Mouse (Mus musculus): ENCODE data around the gene Arfgef3. TPM values are rescaled to one million over a fixed set of nuclear protein-coding genes. Genes with fewer than 3 reads are reported as not detected.

The Arfgef3 gene
- polyA plus RNA-seq, 1 experiment from 2014 or later: 1.5 TPM

GRCm38 (mm10) chr10:18699151-18699550, 44.6 kb downstream of the Arfgef3 start:
- ATAC-seq: no peak
- Histone ChIP-seq H3K27me3 (replicated peaks; ENCODE audit: control insufficient read depth, insufficient read depth, low read length) (no peaks in the 10 kb centered on the region), H3K4me1 (replicated peaks; ENCODE audit: control insufficient read depth, insufficient read depth, low read length) (no peaks in the 10 kb centered on the region), H3K4me3 (ENCODE audit: low read depth, low read length) (no peak overlapping the region), H3K4me2 (replicated peaks; ENCODE audit: low read depth) (no peak overlapping the region), H3K27ac (ENCODE audit: low read depth, low read length) (no peak overlapping the region), H3K9ac (ENCODE audit: low read depth, low read length) (no peak overlapping the region), H3K36me3 (ENCODE audit: control insufficient read depth, insufficient read depth) (no peaks in the 10 kb centered on the region), H3K9me3 (ENCODE audit: control insufficient read depth) (no peaks in the 10 kb centered on the region)
- TF ChIP-seq CTCF (IDR thresholded peaks at IDR 0.05; ENCODE audit: low read depth): no peak
- 89% methylated on average over 2 of the region's 2 CpGs for WGBS

- no peaks in the 10 kb centered on the region for H3K27me3 ChIP-seq (replicated peaks; ENCODE audit: control insufficient read depth, insufficient read depth, low read length)
- H3K4me3 ChIP-seq (ENCODE audit: low read depth, low read length): no peak overlapping the region
- no peaks in the 10 kb centered on the region for H3K36me3 ChIP-seq (ENCODE audit: control insufficient read depth, insufficient read depth)
- H3K9me3 ChIP-seq (ENCODE audit: control insufficient read depth): no peaks in the 10 kb centered on the region
- H3K4me2 ChIP-seq (replicated peaks; ENCODE audit: low read depth): no peak overlapping the region
- no peak for TF ChIP-seq CTCF (IDR thresholded peaks at IDR 0.05; ENCODE audit: low read depth)
- H3K4me1 ChIP-seq (replicated peaks; ENCODE audit: control insufficient read depth, insufficient read depth, low read length): no peaks in the 10 kb centered on the region
- no peak for ATAC-seq
- no peak overlapping the region for H3K9ac ChIP-seq (ENCODE audit: low read depth, low read length)
- no peak overlapping the region for H3K27ac ChIP-seq (ENCODE audit: low read depth, low read length)
- WGBS: 74% methylated on average over 6 of the region's 6 CpGs
Observed at GRCm38 (mm10) chr10:18696461-18696860, 47.3 kb downstream of the Arfgef3 start.

- H3K27me3 ChIP-seq (replicated peaks; ENCODE audit: control insufficient read depth, insufficient read depth, low read length): no peaks in the 10 kb centered on the region
- H3K9me3 ChIP-seq (ENCODE audit: control insufficient read depth): no peaks in the 10 kb centered on the region
- no peak for ATAC-seq
- H3K27ac ChIP-seq (ENCODE audit: low read depth, low read length): no peak overlapping the region
- WGBS: 47% methylated on average over 2 of the region's 2 CpGs
- H3K9ac ChIP-seq (ENCODE audit: low read depth, low read length): no peak overlapping the region
- 0 out of 2 replicates have a peak, but pooled peaks cover 5% of the 10 kb centered on the region for H3K4me1 ChIP-seq (replicated peaks; ENCODE audit: control insufficient read depth, insufficient read depth, low read length)
- no peak for TF ChIP-seq CTCF (IDR thresholded peaks at IDR 0.05; ENCODE audit: low read depth)
- no peak overlapping the region for H3K4me2 ChIP-seq (replicated peaks; ENCODE audit: low read depth)
- no peaks in the 10 kb centered on the region for H3K36me3 ChIP-seq (ENCODE audit: control insufficient read depth, insufficient read depth)
- H3K4me3 ChIP-seq (ENCODE audit: low read depth, low read length): no peak overlapping the region
Observed at GRCm38 (mm10) chr10:18688234-18688633, 55.5 kb downstream of the Arfgef3 start.

GRCm38 (mm10) chr10:18681385-18681954, 62.3 kb downstream of the Arfgef3 start:
- H3K9me3 ChIP-seq (ENCODE audit: control insufficient read depth): no peaks in the 10 kb centered on the region
- H3K4me1 ChIP-seq (replicated peaks; ENCODE audit: control insufficient read depth, insufficient read depth, low read length): no peaks in the 10 kb centered on the region
- peak; percentile 41; the same call in 1 of the 2 replicates for ATAC-seq
- H3K9ac ChIP-seq (ENCODE audit: low read depth, low read length): no peak overlapping the region
- peak overlapping the region; percentile 50 for H3K27ac ChIP-seq (ENCODE audit: low read depth, low read length)
- H3K27me3 ChIP-seq (replicated peaks; ENCODE audit: control insufficient read depth, insufficient read depth, low read length): no peaks in the 10 kb centered on the region
- TF ChIP-seq CTCF (IDR thresholded peaks at IDR 0.05; ENCODE audit: low read depth): no peak
- no peak overlapping the region for H3K4me3 ChIP-seq (ENCODE audit: low read depth, low read length)
- WGBS: 58% methylated on average over 2 of the region's 2 CpGs
- no peaks in the 10 kb centered on the region for H3K36me3 ChIP-seq (ENCODE audit: control insufficient read depth, insufficient read depth)
- peak overlapping the region; percentile 3 for H3K4me2 ChIP-seq (replicated peaks; ENCODE audit: low read depth)

- WGBS: 30% methylated on average over 3 of the region's 3 CpGs
- peak; percentile 57; the same call in 1 of the 2 replicates for ATAC-seq
- Histone ChIP-seq H3K36me3 (ENCODE audit: control insufficient read depth, insufficient read depth) (no peaks in the 10 kb centered on the region; the same call in none of the 2 replicates), H3K27ac (ENCODE audit: low read depth, low read length) (peak overlapping the region; percentile 50), H3K4me1 (replicated peaks; ENCODE audit: control insufficient read depth, insufficient read depth, low read length) (no peaks in the 10 kb centered on the region), H3K4me2 (replicated peaks; ENCODE audit: low read depth) (peak overlapping the region; percentile 3), H3K4me3 (ENCODE audit: low read depth, low read length) (no peak overlapping the region), H3K9ac (ENCODE audit: low read depth, low read length) (no peak overlapping the region), H3K27me3 (replicated peaks; ENCODE audit: control insufficient read depth, insufficient read depth, low read length) (no peaks in the 10 kb centered on the region), H3K9me3 (ENCODE audit: control insufficient read depth) (no peaks in the 10 kb centered on the region)
- TF ChIP-seq CTCF (IDR thresholded peaks at IDR 0.05; ENCODE audit: low read depth): no peak
Observed at GRCm38 (mm10) chr10:18680661-18681384, 62.9 kb downstream of the Arfgef3 start.

GRCm38 (mm10) chr10:18678836-18679235, 64.9 kb downstream of the Arfgef3 start:
- Histone ChIP-seq H3K9ac (ENCODE audit: low read depth, low read length) (no peak overlapping the region), H3K27ac (ENCODE audit: low read depth, low read length) (no peak overlapping the region), H3K27me3 (replicated peaks; ENCODE audit: control insufficient read depth, insufficient read depth, low read length) (no peaks in the 10 kb centered on the region), H3K4me2 (replicated peaks; ENCODE audit: low read depth) (no peak overlapping the region), H3K4me3 (ENCODE audit: low read depth, low read length) (no peak overlapping the region), H3K4me1 (replicated peaks; ENCODE audit: control insufficient read depth, insufficient read depth, low read length) (no peaks in the 10 kb centered on the region), H3K36me3 (ENCODE audit: control insufficient read depth, insufficient read depth) (no peaks in the 10 kb centered on the region; the same call in none of the 2 replicates), H3K9me3 (ENCODE audit: control insufficient read depth) (no peaks in the 10 kb centered on the region)
- 70% methylated on average over 4 of the region's 4 CpGs for WGBS
- no peak for TF ChIP-seq CTCF (IDR thresholded peaks at IDR 0.05; ENCODE audit: low read depth)
- ATAC-seq: no peak

All from intestine, postnatal 0 days (tissue).